Mouse (Mus musculus): ENCODE measurements around the gene Olfr187.
"Not testable (repeated sequence)": the region's sequence is repeated elsewhere in the genome, so short reads cannot be mapped to it uniquely, and the experiment has no call there.

Gene Olfr187

GRCm38 (mm10) chr16:59039710-59040109, at the start of gene Olfr187:
Gene Olfr187 (minus strand): TSS chr16:59039767.
- DNase-seq (ENCODE audit: extremely low spot score, low read depth, low spot score): no peak

- not testable (repeated sequence) for DNase-seq (ENCODE audit: extremely low spot score, low read depth, low spot score)
Observed at GRCm38 (mm10) chr16:59081113-59081512, 41.5 kb upstream of the Olfr187 start.

- DNase-seq (ENCODE audit: extremely low spot score, low read depth, low spot score): no peak
Observed at GRCm38 (mm10) chr16:59077905-59078304, 38.3 kb upstream of the Olfr187 start, which contains the start of gene Olfr190. Gene Olfr190 (minus strand): TSS chr16:59078005.

- DNase-seq (ENCODE audit: extremely low spot score, low read depth, low spot score): no peak
Observed at GRCm38 (mm10) chr16:59073520-59073919, 34.0 kb upstream of the Olfr187 start.

GRCm38 (mm10) chr16:59071755-59072154, 32.2 kb upstream of the Olfr187 start:
- no peak for DNase-seq (ENCODE audit: extremely low spot score, low read depth, low spot score)

GRCm38 (mm10) chr16:59062411-59062810, 22.8 kb upstream of the Olfr187 start:
- DNase-seq (ENCODE audit: extremely low spot score, low read depth, low spot score): not testable (repeated sequence)

- DNase-seq (ENCODE audit: extremely low spot score, low read depth, low spot score): not testable (repeated sequence)
Observed at GRCm38 (mm10) chr16:59049286-59049685, 9.7 kb upstream of the Olfr187 start.

- no peak for DNase-seq (ENCODE audit: extremely low spot score, low read depth, low spot score)
Observed at GRCm38 (mm10) chr16:59048860-59049259, 9.3 kb upstream of the Olfr187 start.

- DNase-seq (ENCODE audit: extremely low spot score, low read depth, low spot score): no peak
Observed at GRCm38 (mm10) chr16:59047579-59047978, 8.0 kb upstream of the Olfr187 start.

GRCm38 (mm10) chr16:59045835-59046234, 6.3 kb upstream of the Olfr187 start:
- no peak for DNase-seq (ENCODE audit: extremely low spot score, low read depth, low spot score)

GRCm38 (mm10) chr16:59030191-59030590, 9.4 kb downstream of the Olfr187 start, which contains the start of gene Olfr186:
Gene Olfr186 (minus strand): TSS chr16:59030291.
- DNase-seq (ENCODE audit: extremely low spot score, low read depth, low spot score): no peak

GRCm38 (mm10) chr16:59013357-59014018, 26.1 kb downstream of the Olfr187 start:
- DNase-seq (ENCODE audit: extremely low spot score, low read depth, low spot score): no peak

GRCm38 (mm10) chr16:59007146-59007545, 32.4 kb downstream of the Olfr187 start:
- DNase-seq (ENCODE audit: extremely low spot score, low read depth, low spot score): no peak

- DNase-seq (ENCODE audit: extremely low spot score, low read depth, low spot score): no peak
Observed at GRCm38 (mm10) chr16:58995057-58995456, 44.5 kb downstream of the Olfr187 start, which contains the start of gene Olfr183. Gene Olfr183 (plus strand): TSS chr16:58995357.
